Mouse (Mus musculus): ENCODE results near the gene Ccser1. TPM values are rescaled to one million over a fixed set of nuclear protein-coding genes. Genes with fewer than 3 reads are reported as not detected.

The Ccser1 gene
- polyA plus RNA-seq, 1 experiment from 2014 or later, result 6.1 TPM

DNA sequence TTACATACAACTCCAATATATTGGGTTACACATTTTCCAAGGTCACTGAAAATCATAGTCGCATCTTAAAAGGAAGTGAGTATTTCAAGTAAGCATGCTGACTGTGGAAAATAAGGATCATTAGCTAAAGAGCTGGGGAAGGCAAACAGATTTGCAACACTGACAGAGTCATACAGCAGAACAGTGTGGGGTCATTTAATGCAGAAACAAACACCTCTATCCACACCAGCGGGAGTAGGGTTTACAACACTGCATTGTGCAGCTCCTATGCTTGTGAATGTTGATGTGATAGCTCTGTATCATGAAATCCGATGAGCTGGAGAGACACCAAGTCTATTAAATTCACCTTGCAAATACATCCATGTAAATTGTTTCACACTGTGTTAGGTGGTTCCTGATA lies 202.9 kb downstream of the Ccser1 start:
- Histone ChIP-seq H3K4me1 (no peaks in the 10 kb centered on the region), H3K36me3 (no peaks in the 10 kb centered on the region), H3K9me3 (no peaks in the 10 kb centered on the region), H3K4me3 (replicated peaks) (no peak overlapping the region), H3K9ac (no peak overlapping the region), H3K27me3 (replicated peaks) (no peaks in the 10 kb centered on the region), H3K4me2 (no peak overlapping the region), H3K27ac (no peak overlapping the region)
- no peak for ATAC-seq (ENCODE audit: insufficient read depth, low FRiP score, low read depth)
- 56% methylated on average over 3 of the region's 3 CpGs for WGBS

DNA sequence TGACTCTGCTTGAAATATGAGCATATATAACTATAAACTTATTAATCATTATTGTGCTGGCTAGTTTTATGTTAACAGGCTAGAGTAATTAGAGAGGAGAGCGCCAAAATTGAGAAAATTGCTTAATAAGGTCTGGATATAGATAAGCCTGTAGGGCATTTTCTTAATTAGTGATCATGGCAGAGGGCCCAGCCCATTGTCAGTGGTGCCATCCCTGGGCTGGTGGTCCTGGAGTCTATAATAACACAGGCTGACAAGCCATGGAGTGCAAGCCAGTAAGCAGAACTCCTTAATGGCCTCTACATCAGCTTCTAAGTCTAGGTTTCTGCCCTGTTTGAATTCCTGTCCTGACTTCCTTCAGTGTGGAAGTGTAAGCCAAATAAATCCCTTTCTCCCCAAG lies 206.9 kb downstream of the Ccser1 start:
- 87% methylated on average over 1 of the region's 1 CpGs for WGBS
- ATAC-seq (ENCODE audit: insufficient read depth, low FRiP score, low read depth), result no peak

DNA sequence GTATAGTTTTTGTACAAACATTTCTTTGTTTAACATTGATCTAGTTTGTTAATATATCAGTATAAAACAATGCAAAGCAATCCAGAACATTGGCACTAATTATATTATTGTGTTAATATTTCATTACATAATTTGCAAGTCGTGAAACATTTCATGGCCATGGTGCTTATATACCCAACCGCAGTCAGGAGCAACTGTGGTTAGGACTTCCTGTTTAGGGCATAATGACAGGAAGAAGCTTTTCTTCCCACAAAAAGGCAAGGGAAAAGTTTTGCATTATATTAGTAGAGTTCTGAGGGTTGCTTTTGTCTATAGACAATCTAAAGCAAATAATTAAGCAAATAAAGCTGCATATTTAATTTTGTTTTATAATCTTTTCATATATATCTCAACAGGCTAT lies 247.4 kb downstream of the Ccser1 start:
- Histone ChIP-seq H3K9ac (no peak overlapping the region), H3K4me2 (no peak overlapping the region), H3K4me3 (replicated peaks) (no peak overlapping the region), H3K9me3 (no peaks in the 10 kb centered on the region), H3K27ac (no peak overlapping the region), H3K27me3 (replicated peaks) (no peaks in the 10 kb centered on the region), H3K36me3 (no peaks in the 10 kb centered on the region), H3K4me1 (no peaks in the 10 kb centered on the region)
- 77% methylated on average over 2 of the region's 2 CpGs for WGBS
- ATAC-seq (ENCODE audit: insufficient read depth, low FRiP score, low read depth), result no peak

More for the DNA sequence above, 206.9 kb downstream of the Ccser1 start:
- Histone ChIP-seq H3K4me2 (no peak overlapping the region), H3K4me3 (replicated peaks) (no peak overlapping the region), H3K27me3 (replicated peaks) (no peaks in the 10 kb centered on the region), H3K4me1 (no peaks in the 10 kb centered on the region), H3K9ac (no peak overlapping the region), H3K9me3 (no peaks in the 10 kb centered on the region), H3K36me3 (no peaks in the 10 kb centered on the region), H3K27ac (no peak overlapping the region)

DNA sequence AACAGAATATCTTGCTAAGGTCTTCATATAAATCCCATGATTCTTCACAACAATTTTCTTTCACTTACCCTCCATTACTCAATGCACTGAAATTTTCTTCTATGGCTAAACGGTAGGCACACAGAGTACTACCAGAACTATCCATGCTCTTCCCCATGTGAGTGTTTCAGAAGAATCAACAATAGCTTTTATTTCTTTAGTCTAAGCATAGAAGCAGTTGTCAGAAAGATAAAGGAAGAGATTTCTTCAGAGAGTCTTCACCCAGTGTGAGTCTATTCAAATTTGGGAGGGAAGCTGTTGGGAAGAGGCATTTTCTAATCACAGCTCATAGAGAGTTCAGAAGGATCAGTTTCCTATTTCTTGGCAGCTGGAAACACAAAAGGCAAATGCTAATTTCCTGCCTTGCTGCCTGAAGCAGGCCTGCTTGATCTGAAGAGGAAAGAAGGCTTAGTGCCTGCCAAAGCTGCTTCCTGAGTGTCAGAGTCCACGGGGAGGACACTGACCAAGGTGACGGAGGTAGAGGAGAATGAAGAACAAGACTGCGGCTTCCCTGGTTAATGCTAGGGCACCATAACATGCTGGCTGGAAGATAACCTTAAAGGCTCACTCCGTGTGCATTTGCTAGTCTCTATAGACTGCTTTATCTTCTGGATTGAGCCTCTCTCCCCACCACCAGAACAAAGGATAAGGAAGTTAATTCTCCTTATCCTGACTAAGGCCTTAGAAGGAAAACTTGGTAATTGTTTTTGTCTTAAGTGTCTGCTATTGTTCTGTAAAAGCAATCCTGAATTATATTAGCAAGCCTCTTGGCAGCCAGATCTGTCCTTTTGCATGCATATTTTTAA lies 251.0 kb downstream of the Ccser1 start:
- no peak overlapping the region for H3K4me3 ChIP-seq (replicated peaks)
- H3K27ac ChIP-seq, result no peak overlapping the region
- 31% methylated on average over 5 of the region's 5 CpGs for WGBS
- H3K9me3 ChIP-seq, result no peaks in the 10 kb centered on the region
- H3K4me2 ChIP-seq, result no peak overlapping the region
- H3K27me3 ChIP-seq (replicated peaks), result no peaks in the 10 kb centered on the region
- no peak overlapping the region for H3K9ac ChIP-seq
- H3K4me1 ChIP-seq, result no peaks in the 10 kb centered on the region
- ATAC-seq (ENCODE audit: insufficient read depth, low FRiP score, low read depth), result no peak
- no peaks in the 10 kb centered on the region for H3K36me3 ChIP-seq

DNA sequence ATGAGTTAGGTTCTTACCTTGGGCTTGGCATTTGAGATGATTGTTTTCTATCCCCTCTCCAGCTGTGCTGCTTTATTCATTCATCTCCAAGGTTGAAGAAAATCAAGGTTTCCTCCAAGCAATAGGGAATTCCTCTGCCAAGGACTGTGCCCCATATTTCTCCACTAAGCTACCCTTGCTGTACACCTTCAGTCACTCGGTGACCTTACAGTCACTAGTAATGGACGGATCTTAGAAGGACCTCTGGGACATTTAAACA lies 251.5 kb downstream of the Ccser1 start:
- 78% methylated on average over 2 of the region's 2 CpGs for WGBS
- ATAC-seq (ENCODE audit: insufficient read depth, low FRiP score, low read depth), result no peak
- Histone ChIP-seq H3K27me3 (replicated peaks) (no peaks in the 10 kb centered on the region), H3K4me1 (no peaks in the 10 kb centered on the region), H3K9ac (no peak overlapping the region), H3K4me2 (no peak overlapping the region), H3K27ac (no peak overlapping the region; the same call in 1 of the 2 replicates), H3K36me3 (no peaks in the 10 kb centered on the region), H3K9me3 (no peaks in the 10 kb centered on the region), H3K4me3 (replicated peaks) (no peak overlapping the region)

GRCm38 (mm10) chr6:61432167-61432566 lies 252.0 kb downstream of the Ccser1 start:
- no peak overlapping the region for H3K9ac ChIP-seq
- H3K27ac ChIP-seq, result no peak overlapping the region; the same call in 1 of the 2 replicates
- 65% methylated on average over 3 of the region's 3 CpGs for WGBS

DNA sequence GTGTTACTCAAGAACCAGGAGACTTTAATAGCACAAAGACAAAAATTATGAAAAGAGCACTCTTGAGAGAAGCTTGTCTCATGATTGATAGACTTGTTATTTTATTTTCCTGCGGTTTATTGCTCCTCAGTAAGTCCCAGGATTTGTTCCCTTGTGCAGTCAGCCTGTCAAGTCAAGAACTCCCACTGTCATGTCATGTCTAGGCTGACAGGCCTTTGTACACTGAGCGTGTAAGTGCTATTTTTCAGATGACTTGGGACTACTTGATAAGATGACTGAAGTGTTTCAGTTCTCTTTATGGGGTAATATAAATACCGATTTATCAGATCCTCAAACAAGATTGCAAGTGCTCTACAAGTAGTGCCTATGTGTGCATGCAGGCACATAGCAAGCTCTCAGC lies 252.6 kb downstream of the Ccser1 start:
- Histone ChIP-seq H3K9ac (no peak overlapping the region), H3K4me3 (replicated peaks) (no peak overlapping the region), H3K36me3 (no peaks in the 10 kb centered on the region), H3K27me3 (replicated peaks) (no peaks in the 10 kb centered on the region), H3K27ac (no peak overlapping the region), H3K9me3 (no peaks in the 10 kb centered on the region), H3K4me2 (no peak overlapping the region), H3K4me1 (no peaks in the 10 kb centered on the region)
- 56% methylated on average over 3 of the region's 3 CpGs for WGBS
- ATAC-seq (ENCODE audit: insufficient read depth, low FRiP score, low read depth), result no peak

More at GRCm38 (mm10) chr6:61432167-61432566, 252.0 kb downstream of the Ccser1 start:
- Histone ChIP-seq H3K4me1 (no peaks in the 10 kb centered on the region), H3K4me2 (no peak overlapping the region), H3K36me3 (no peaks in the 10 kb centered on the region), H3K27me3 (replicated peaks) (no peaks in the 10 kb centered on the region), H3K4me3 (replicated peaks) (no peak overlapping the region), H3K9me3 (no peaks in the 10 kb centered on the region)
- ATAC-seq (ENCODE audit: insufficient read depth, low FRiP score, low read depth), result no peak

DNA sequence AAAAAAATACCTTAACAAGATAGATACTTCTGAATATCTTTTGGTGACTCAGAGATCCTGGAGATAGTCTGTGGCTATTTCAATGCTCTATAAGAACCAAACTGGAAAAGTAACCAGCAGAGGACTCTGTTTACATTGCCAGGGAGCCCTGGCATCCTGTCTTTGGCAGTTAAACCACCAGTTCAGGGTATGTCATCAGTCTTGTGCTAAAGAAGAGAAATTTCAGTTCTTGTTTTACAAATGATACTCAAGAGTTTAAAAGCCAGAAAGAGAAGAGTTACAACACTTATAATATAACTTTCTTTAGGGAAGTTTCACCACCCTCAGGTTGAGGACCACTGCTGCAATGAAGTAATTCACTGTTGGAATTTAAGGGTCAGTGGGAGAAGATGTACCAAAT lies 258.0 kb downstream of the Ccser1 start:
- no peak overlapping the region for H3K9ac ChIP-seq
- no peak overlapping the region for H3K4me2 ChIP-seq
- ATAC-seq (ENCODE audit: insufficient read depth, low FRiP score, low read depth), result no peak
- H3K27me3 ChIP-seq (replicated peaks), result no peaks in the 10 kb centered on the region
- H3K9me3 ChIP-seq, result no peaks in the 10 kb centered on the region
- no peaks in the 10 kb centered on the region for H3K4me1 ChIP-seq
- no peak overlapping the region for H3K4me3 ChIP-seq (replicated peaks)
- H3K36me3 ChIP-seq, result no peaks in the 10 kb centered on the region
- no peak overlapping the region for H3K27ac ChIP-seq

- Histone ChIP-seq H3K9ac (no peak overlapping the region), H3K4me3 (replicated peaks) (no peak overlapping the region), H3K4me1 (no peaks in the 10 kb centered on the region), H3K4me2 (no peak overlapping the region), H3K27me3 (replicated peaks) (no peaks in the 10 kb centered on the region), H3K27ac (no peak overlapping the region), H3K36me3 (no peaks in the 10 kb centered on the region), H3K9me3 (no peaks in the 10 kb centered on the region)
- no peak for ATAC-seq (ENCODE audit: insufficient read depth, low FRiP score, low read depth)
- whole genome bisulfite sequencing, result 79% methylated on average over 2 of the region's 2 CpGs
Observed at GRCm38 (mm10) chr6:61471371-61472152, 291.4 kb downstream of the Ccser1 start.

GRCm38 (mm10) chr6:61485336-61485735 lies 305.2 kb downstream of the Ccser1 start:
- Histone ChIP-seq H3K4me3 (replicated peaks) (no peak overlapping the region), H3K4me2 (no peak overlapping the region)
- WGBS, result 67% methylated on average over 3 of the region's 3 CpGs

GRCm38 (mm10) chr6:61491979-61492821 lies 312.1 kb downstream of the Ccser1 start:
- Histone ChIP-seq H3K9ac (no peak overlapping the region), H3K4me3 (replicated peaks) (no peak overlapping the region), H3K27ac (no peak overlapping the region), H3K4me2 (no peak overlapping the region), H3K9me3 (no peaks in the 10 kb centered on the region), H3K4me1 (no peaks in the 10 kb centered on the region), H3K36me3 (no peaks in the 10 kb centered on the region), H3K27me3 (replicated peaks) (no peaks in the 10 kb centered on the region)
- ATAC-seq (ENCODE audit: insufficient read depth, low FRiP score, low read depth), result no peak
- WGBS, result 62% methylated on average over 4 of the region's 4 CpGs

More at GRCm38 (mm10) chr6:61485336-61485735, 305.2 kb downstream of the Ccser1 start:
- Histone ChIP-seq H3K9me3 (no peaks in the 10 kb centered on the region), H3K27ac (no peak overlapping the region), H3K4me1 (no peaks in the 10 kb centered on the region), H3K27me3 (replicated peaks) (no peaks in the 10 kb centered on the region), H3K36me3 (no peaks in the 10 kb centered on the region), H3K9ac (no peak overlapping the region)
- ATAC-seq (ENCODE audit: insufficient read depth, low FRiP score, low read depth), result no peak

DNA sequence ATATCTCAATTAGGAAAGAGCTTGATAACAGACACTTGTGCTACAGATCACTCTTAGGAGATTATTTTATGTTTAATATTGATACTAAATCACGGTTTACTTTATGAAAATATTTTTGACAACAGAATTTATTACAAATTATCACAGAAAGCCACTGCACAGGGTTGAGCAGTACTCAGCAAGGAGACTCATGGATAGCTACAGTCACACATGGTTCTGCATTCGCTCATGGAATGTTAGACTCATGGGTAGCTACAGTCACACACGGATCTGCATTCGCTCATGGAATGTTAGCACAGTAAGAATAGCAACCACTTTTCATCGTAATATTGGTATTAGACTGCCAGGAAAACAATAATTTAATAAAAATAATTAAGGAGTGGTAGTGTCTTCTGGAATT lies 313.3 kb downstream of the Ccser1 start:
- Histone ChIP-seq H3K9me3 (no peaks in the 10 kb centered on the region), H3K36me3 (no peaks in the 10 kb centered on the region), H3K4me3 (replicated peaks) (no peak overlapping the region), H3K9ac (no peak overlapping the region), H3K4me2 (no peak overlapping the region), H3K27me3 (replicated peaks) (no peaks in the 10 kb centered on the region), H3K27ac (no peak overlapping the region), H3K4me1 (no peaks in the 10 kb centered on the region)
- ATAC-seq (ENCODE audit: insufficient read depth, low FRiP score, low read depth), result no peak
- 84% methylated on average over 5 of the region's 5 CpGs for WGBS
